Mouse (Mus musculus) kidney, postnatal 0 days (tissue): ENCODE measurements around the gene Sec22b. TPM values are rescaled to one million over a fixed set of nuclear protein-coding genes. Genes with fewer than 3 reads are reported as not detected.
A peak's percentile ranks its signal among the peaks of the same experiment; 100 is the strongest.

Experiments
- ATAC-seq: fragments of 200-750 bp; cut with Nextera tagmentation; replicated peaks from 2 replicates; pipeline ENCODE4 v1.8.0; 2017; ENCODE audit warnings: low read depth, moderate number of reproducible peaks, moderate TSS enrichment, moderate library complexity; ENCODE audit not compliant: low FRiP score
- DNase-seq: peaks from one replicate; pipeline ENCODE4 v3.0.0-alpha.2; 2016; ENCODE audit warnings: low spot score
- H3K27ac ChIP-seq: fragments of 300-500 bp; sonication (generic); 2 replicates; pipeline ENCODE4 v1.5.1; 2014; ENCODE audit warnings: mild to moderate bottlenecking
- H3K27me3 ChIP-seq: fragments of 300-500 bp; sonication (generic); 2 replicates; pipeline ENCODE4 v1.6.1; 2014; ENCODE audit warnings: low read length, mixed read lengths; ENCODE audit not compliant: insufficient read depth
- H3K36me3 ChIP-seq: fragments of 300-500 bp; sonication (generic); 2 replicates; pipeline ENCODE4 v1.6.1; 2014; ENCODE audit warnings: low read length, mixed read lengths; ENCODE audit not compliant: insufficient read depth
- H3K4me1 ChIP-seq: fragments of 300-500 bp; sonication (generic); replicated peaks from 2 replicates; pipeline ENCODE4 v1.6.1; 2014; ENCODE audit warnings: antibody characterized with exemption, low read length, mixed read lengths; ENCODE audit not compliant: insufficient read depth
- H3K4me2 ChIP-seq: fragments of 300-500 bp; sonication (generic); 2 replicates; pipeline ENCODE4 v1.6.1; 2014; ENCODE audit warnings: mild to moderate bottlenecking, low read length, moderate library complexity, mixed read lengths
- H3K4me3 ChIP-seq: fragments of 300-500 bp; sonication (generic); replicated peaks from 2 replicates; pipeline ENCODE4 v1.5.1; 2014; ENCODE audit warnings: low read depth, low read length
- H3K9ac ChIP-seq: fragments of 300-500 bp; sonication (generic); 2 replicates; pipeline ENCODE4 v1.6.1; 2014; ENCODE audit warnings: low read depth, low read length
- H3K9me3 ChIP-seq: fragments of 300-500 bp; sonication (generic); replicated peaks from 2 replicates; pipeline ENCODE4 v1.6.1; 2016; ENCODE audit warnings: low read length, inconsistent platforms, mixed read lengths
- CTCF ChIP-seq: IDR thresholded peaks from 2 replicates; pipeline ENCODE4 v1.5.1; 2016; ENCODE audit warnings: antibody characterized with exemption, low read depth, mild to moderate bottlenecking, moderate library complexity
- WGBS: fragments of 180-500 bp; shearing (Covaris S2); extraction: QIAGEN DNeasy Blood & Tissue Kit; methylation state at CpG from one replicate; pipeline ENCODE4 v1.1.7; 2014; 5-methylcytosine and 5-hydroxymethylcytosine counted together
- polyA plus RNA-seq: library from polyadenylated mRNA; unstranded; fragments of >200 nt; fragmentation: Nextera tagmentation; extraction: Ambion mirVana; gene quantifications from 2 replicates; pipeline ENCODE4 v1.2.1, GENCODE M21; 2015

The Sec22b gene
- polyA plus RNA-seq, 1 experiment from 2014 or later: 97.7 TPM

DNA sequence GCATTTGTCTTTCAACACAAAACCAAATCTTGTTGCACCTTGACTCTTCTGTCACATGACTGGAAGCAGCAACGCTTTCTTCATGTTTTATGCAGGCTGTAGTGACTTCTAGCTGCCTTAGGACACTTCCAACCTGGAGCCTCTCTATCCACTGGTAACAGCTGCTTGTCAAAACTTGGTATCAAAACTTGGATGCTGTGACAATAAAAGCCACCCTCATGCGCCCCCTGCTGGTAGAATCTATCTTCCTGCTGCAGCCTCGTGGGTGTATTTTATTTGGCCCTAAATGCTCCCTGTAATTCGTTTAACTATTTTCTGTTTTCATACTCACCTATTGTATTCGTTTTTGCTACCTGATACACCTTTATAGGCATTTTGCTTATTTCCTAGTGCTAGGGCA, 21.8 kb upstream of the Sec22b start:
- Histone ChIP-seq H3K4me2 (no peak overlapping the region), H3K9me3 (no peaks in the 10 kb centered on the region), H3K27me3 (no peaks in the 10 kb centered on the region), H3K27ac (no peak overlapping the region), H3K4me1 (no peaks in the 10 kb centered on the region), H3K9ac (no peak overlapping the region), H3K4me3 (no peak overlapping the region), H3K36me3 (no peaks in the 10 kb centered on the region)
- no peak; the same call in 1 of the 2 replicates for ATAC-seq
- WGBS: 17% methylated on average over 5 of the region's 5 CpGs
- DNase-seq: peak; percentile 88
- peak; percentile 97 for TF ChIP-seq CTCF

DNA sequence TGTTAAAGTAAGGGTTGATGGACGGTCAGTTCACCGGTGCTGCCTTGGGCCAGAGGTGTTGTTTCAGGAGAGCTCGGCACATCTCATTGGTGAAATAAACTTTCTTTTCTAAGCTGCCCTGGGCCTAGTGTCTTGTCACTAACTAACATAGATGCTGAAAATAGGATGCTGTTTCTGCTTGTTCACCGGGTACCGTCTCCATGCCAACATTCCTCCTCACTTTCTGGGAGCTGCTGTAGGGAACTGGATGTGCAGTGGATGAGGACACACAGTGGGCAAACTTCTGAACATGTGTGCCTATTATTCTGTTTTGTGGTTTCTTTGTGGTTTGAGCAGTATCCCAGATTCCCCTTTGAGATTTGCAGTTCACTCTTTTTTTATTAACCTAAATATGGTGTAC, 19.4 kb upstream of the Sec22b start:
- Histone ChIP-seq H3K36me3 (no peaks in the 10 kb centered on the region), H3K9ac (no peak overlapping the region), H3K9me3 (no peaks in the 10 kb centered on the region), H3K4me2 (no peak overlapping the region), H3K27ac (no peak overlapping the region), H3K4me1 (no peaks in the 10 kb centered on the region), H3K27me3 (no peaks in the 10 kb centered on the region), H3K4me3 (no peak overlapping the region)
- ATAC-seq: no peak
- no peak for DNase-seq
- WGBS: 91% methylated on average over 5 of the region's 5 CpGs
- TF ChIP-seq CTCF: no peak

DNA sequence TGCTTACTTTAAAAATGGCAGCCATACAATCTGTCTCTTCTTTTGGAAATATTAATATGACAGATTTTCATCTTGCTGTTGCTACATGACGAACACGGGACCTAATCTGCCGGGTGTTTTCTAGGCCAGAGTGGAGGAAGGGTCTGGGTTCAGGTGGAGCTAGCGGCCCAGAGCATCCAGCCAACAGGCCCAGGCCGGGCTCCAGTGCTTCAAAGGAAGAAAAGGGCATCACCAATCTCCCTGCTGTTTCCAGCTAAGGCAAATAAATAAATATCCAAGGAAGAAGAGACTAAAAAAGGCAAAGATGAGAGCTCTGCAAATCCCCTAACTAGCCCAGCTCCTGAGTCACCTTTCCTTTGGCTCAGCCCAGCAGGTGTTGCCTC, 13.2 kb upstream of the Sec22b start:
- TF ChIP-seq CTCF: no peak
- Histone ChIP-seq H3K4me1 (no peaks in the 10 kb centered on the region), H3K9me3 (no peaks in the 10 kb centered on the region), H3K36me3 (no peaks in the 10 kb centered on the region), H3K27me3 (peaks cover 17% of the 10 kb centered on the region), H3K9ac (no peak overlapping the region), H3K4me2 (no peak overlapping the region), H3K4me3 (no peak overlapping the region), H3K27ac (no peak overlapping the region)
- WGBS: 69% methylated on average over 5 of the region's 5 CpGs
- no peak for DNase-seq
- no peak for ATAC-seq

DNA sequence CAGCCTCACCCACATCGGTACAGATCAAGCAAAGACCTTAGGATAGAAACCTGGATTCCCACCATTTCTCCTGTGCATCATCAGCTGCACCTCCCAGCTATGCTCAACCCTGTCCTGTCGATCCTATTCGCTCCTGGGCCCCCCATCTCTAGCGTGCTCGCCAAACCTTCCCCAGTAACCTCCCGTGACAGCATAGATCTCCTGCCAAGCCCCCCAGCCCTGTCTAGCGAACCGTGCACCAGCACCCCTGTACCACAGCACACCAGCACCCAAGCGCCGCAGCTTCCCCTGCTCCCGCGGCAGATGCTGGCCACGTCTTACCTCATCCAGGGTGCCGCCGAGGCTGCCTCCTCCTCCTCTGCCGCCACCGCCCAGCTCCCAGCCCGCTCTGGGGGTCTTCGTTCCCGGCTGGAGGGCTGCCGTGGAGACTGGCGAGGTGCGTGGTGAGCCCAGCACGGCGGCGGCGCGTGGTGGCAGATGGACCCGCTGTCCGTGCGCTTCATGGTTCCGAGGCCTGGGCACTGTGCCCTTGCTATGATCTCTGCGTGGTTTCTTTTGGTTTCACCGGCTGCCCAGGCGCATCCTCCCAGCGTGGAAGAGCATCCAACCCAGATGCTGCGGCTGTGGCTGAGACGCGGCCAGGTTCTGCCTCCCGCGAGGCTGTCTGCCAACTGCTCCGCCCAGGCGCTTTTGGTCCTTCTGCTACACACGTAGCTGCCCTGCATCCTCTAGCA, 12.7 kb upstream of the Sec22b start, which contains the start of gene Pde4dip:
Gene Pde4dip, minus strand, starts transcription at position 540 of the 734 bp plus-strand sequence.
- Histone ChIP-seq H3K4me2 (peak within 1 kb of the TSS; percentile 55), H3K9me3 (no peaks in the 10 kb centered on the region), H3K27ac (no peak within 1 kb of the TSS), H3K9ac (no peak within 1 kb of the TSS), H3K36me3 (no peaks in the 10 kb centered on the region), H3K27me3 (peaks cover 17% of the 10 kb centered on the region), H3K4me3 (peak within 1 kb of the TSS; percentile 28), H3K4me1 (no peaks in the 10 kb centered on the region)
- DNase-seq (no peak), ATAC-seq (no peak)
- TF ChIP-seq CTCF: no peak
- 2% methylated on average over 41 of the region's 44 CpGs for WGBS

DNA sequence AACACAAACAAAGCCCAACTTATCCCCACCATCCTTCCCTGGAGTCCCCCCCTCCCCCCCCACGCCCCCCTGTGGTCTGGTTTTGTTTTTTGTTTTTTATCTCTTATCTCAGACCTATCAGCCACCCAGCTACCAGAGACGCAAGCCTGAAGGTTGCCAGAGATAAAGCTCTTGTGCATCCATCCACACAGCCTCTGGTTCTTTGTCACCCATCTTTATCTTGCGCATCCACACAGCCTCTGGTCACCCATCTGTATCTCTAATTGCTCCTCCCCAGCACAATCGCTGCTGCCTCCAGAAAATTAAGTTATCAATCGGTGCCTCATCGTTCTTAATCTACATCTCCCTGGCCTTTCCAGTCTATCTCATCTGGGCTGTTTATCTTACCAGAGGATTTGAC, 10.8 kb upstream of the Sec22b start:
- no peak for DNase-seq
- peaks cover 17% of the 10 kb centered on the region for H3K27me3 ChIP-seq

DNA sequence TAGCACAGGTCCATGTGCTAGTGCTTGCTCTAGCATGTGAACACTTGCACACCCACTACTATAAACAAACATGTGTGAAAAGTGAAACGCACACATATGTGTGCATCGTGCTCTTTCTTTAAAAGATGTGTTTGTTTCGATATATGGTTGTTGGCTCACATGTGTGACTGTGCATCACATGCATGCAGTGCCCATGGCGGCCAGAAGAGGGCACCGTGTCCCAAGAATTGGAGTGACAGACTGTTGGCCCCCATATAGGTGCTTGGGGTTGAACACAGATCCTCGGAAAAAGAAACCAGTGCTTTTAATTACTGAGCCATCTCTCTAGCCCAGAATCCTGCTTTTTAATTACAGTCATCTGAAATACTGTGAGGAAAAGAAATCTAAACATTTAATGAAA, 6.3 kb upstream of the Sec22b start:
- Histone ChIP-seq H3K4me1 (no peaks in the 10 kb centered on the region), H3K36me3 (no peaks in the 10 kb centered on the region), H3K27ac (no peak overlapping the region), H3K4me3 (no peak overlapping the region), H3K4me2 (no peak overlapping the region), H3K9me3 (no peaks in the 10 kb centered on the region), H3K27me3 (peaks cover 4% of the 10 kb centered on the region; the same call in 1 of the 2 replicates), H3K9ac (no peak overlapping the region)
- 48% methylated on average over 6 of the region's 6 CpGs for WGBS
- no peak for DNase-seq
- ATAC-seq: no peak
- TF ChIP-seq CTCF: peak; percentile 67

More for the DNA sequence above, 10.8 kb upstream of the Sec22b start:
- no peak for TF ChIP-seq CTCF
- no peaks in the 10 kb centered on the region for H3K4me1 ChIP-seq
- ATAC-seq: no peak
- H3K4me3 ChIP-seq: no peak overlapping the region
- no peak overlapping the region for H3K4me2 ChIP-seq
- no peak overlapping the region for H3K27ac ChIP-seq
- H3K36me3 ChIP-seq: no peaks in the 10 kb centered on the region
- no peaks in the 10 kb centered on the region for H3K9me3 ChIP-seq
- WGBS: 75% methylated on average over 6 of the region's 6 CpGs
- no peak overlapping the region for H3K9ac ChIP-seq

DNA sequence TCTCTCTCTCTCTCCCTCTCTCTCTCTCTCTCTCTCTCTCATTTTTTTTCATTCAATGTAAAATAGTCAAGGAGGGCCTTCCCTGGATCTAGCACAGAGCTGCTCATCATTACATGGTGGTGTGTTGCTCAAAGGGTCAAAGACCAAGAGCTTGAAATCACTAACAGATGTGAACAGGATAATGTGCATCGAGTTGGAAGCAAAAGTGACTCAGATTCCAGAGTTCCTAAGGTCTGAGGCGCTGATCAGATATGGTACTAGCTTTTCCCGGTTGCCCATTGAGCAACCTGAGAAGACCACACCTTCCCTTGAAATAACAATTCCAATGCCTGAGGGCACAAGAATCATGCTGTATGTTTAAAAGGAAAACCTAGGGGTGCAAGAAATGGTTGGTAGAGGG, 2.6 kb upstream of the Sec22b start:
- ATAC-seq: no peak
- Histone ChIP-seq H3K27ac (no peak overlapping the region), H3K27me3 (no peaks in the 10 kb centered on the region), H3K9ac (no peak overlapping the region), H3K36me3 (no peaks in the 10 kb centered on the region), H3K4me1 (peaks cover 10% of the 10 kb centered on the region), H3K9me3 (no peaks in the 10 kb centered on the region), H3K4me2 (no peak overlapping the region), H3K4me3 (no peak overlapping the region)
- DNase-seq: no peak
- TF ChIP-seq CTCF: no peak
- WGBS: 53% methylated on average over 3 of the region's 3 CpGs
